Mouse (Mus musculus) hindbrain, embryonic 11.5 days (tissue): Measurements from ENCODE around the gene Rftn1. TPM values are rescaled to one million over a fixed set of nuclear protein-coding genes. Genes with fewer than 3 reads are reported as not detected.

Experiments used
- ATAC-seq: fragments of 200-750 bp; cut with Nextera tagmentation; 2 replicates; pipeline ENCODE4 v1.8.0; 2017; ENCODE audit warnings: mild to moderate bottlenecking, moderate TSS enrichment, moderate library complexity; ENCODE audit not compliant: low FRiP score
- DNase-seq: peaks from one replicate; pipeline ENCODE4 v3.0.0-alpha.2; 2015; ENCODE audit warnings: low spot score
- H3K27ac ChIP-seq: fragments of 300-500 bp; sonication (generic); 2 replicates; pipeline ENCODE4 v1.5.1; 2014; ENCODE audit warnings: mild to moderate bottlenecking, low read depth, low read length
- H3K27me3 ChIP-seq: fragments of 300-500 bp; sonication (generic); 2 replicates; pipeline ENCODE4 v1.6.1; 2014; ENCODE audit warnings: mild to moderate bottlenecking, low read length, moderate library complexity, mixed read lengths; ENCODE audit not compliant: control insufficient read depth, insufficient read depth
- H3K36me3 ChIP-seq: fragments of 300-500 bp; sonication (generic); 2 replicates; pipeline ENCODE4 v1.6.1; 2014; ENCODE audit warnings: mild to moderate bottlenecking, low read length, moderate library complexity, mixed read lengths; ENCODE audit not compliant: control insufficient read depth, insufficient read depth
- H3K4me1 ChIP-seq: fragments of 300-500 bp; sonication (generic); replicated peaks from 2 replicates; pipeline ENCODE4 v1.6.1; 2014; ENCODE audit warnings: low read length, mixed read lengths; ENCODE audit not compliant: control insufficient read depth, insufficient read depth
- H3K4me2 ChIP-seq: fragments of 300-500 bp; sonication (generic); replicated peaks from 2 replicates; pipeline ENCODE4 v1.6.1; 2014; ENCODE audit warnings: mild to moderate bottlenecking, low read depth, low read length
- H3K4me3 ChIP-seq: fragments of 300-500 bp; sonication (generic); 2 replicates; pipeline ENCODE4 v1.5.1; 2014; ENCODE audit warnings: low read depth, low read length
- H3K9ac ChIP-seq: fragments of 300-500 bp; sonication (generic); 2 replicates; pipeline ENCODE4 v1.6.1; 2014; ENCODE audit warnings: low read depth, low read length
- H3K9me3 ChIP-seq: fragments of 300-500 bp; sonication (generic); 2 replicates; pipeline ENCODE4 v1.6.1; 2016; ENCODE audit warnings: low read length; ENCODE audit not compliant: control insufficient read depth
- WGBS: fragments of 180-500 bp; shearing (Covaris S2); extraction: QIAGEN DNeasy Blood & Tissue Kit; methylation state at CpG from one replicate; pipeline ENCODE4 v1.1.7; 2014; 5-methylcytosine and 5-hydroxymethylcytosine counted together
- polyA plus RNA-seq: library from polyadenylated mRNA; unstranded; fragments of >200 nt; fragmentation: Nextera tagmentation; extraction: Ambion mirVana; gene quantifications from 2 replicates; pipeline ENCODE4 v1.2.1, GENCODE M21; 2014

Rftn1 gene
- polyA plus RNA-seq, 1 experiment from 2014 or later: 5.6 TPM

- Histone ChIP-seq H3K9me3 (no peaks in the 10 kb centered on the region), H3K27ac (no peak overlapping the region), H3K27me3 (no peaks in the 10 kb centered on the region), H3K4me3 (no peak overlapping the region), H3K4me2 (no peak overlapping the region; the same call in 1 of the 2 replicates), H3K4me1 (no peaks in the 10 kb centered on the region), H3K36me3 (no peaks in the 10 kb centered on the region), H3K9ac (no peak overlapping the region)
- peak; percentile 61 for ATAC-seq
- DNase-seq: peak; percentile 91
- 10% methylated on average over 7 of the region's 7 CpGs for WGBS
Observed at GRCm38 (mm10) chr17:49951491-49951855, 239.0 kb downstream of the Rftn1 start.

- Histone ChIP-seq H3K27ac (no peak overlapping the region), H3K4me3 (no peak overlapping the region), H3K27me3 (no peaks in the 10 kb centered on the region), H3K4me2 (no peak overlapping the region), H3K9me3 (no peaks in the 10 kb centered on the region), H3K4me1 (no peaks in the 10 kb centered on the region), H3K9ac (no peak overlapping the region), H3K36me3 (no peaks in the 10 kb centered on the region)
- WGBS: 69% methylated on average over 6 of the region's 6 CpGs
- ATAC-seq (no peak), DNase-seq (peak; percentile 37)
Observed at GRCm38 (mm10) chr17:49942674-49943073, 247.8 kb downstream of the Rftn1 start.

Other genes with a start within 250 kb of the Rftn1 start
- gene Dazl, start 103.0 kb upstream of the Rftn1 start, polyA plus RNA-seq: 0.09 TPM in 1 of 2 replicates, not detected in the other